Mouse (Mus musculus) stomach, embryonic 15.5 days (tissue): Measurements from ENCODE around the gene Nxt1. TPM values are rescaled to one million over a fixed set of nuclear protein-coding genes. Genes with fewer than 3 reads are reported as not detected.

Experiments used
- ATAC-seq: fragments of 200-750 bp; cut with Nextera tagmentation; 2 replicates; pipeline ENCODE4 v1.8.0; 2017; ENCODE audit warnings: low read depth, moderate number of reproducible peaks, moderate TSS enrichment; ENCODE audit not compliant: insufficient read depth, low FRiP score
- H3K27ac ChIP-seq: fragments of 300-500 bp; sonication (generic); 2 replicates; pipeline ENCODE4 v1.5.1; 2015; ENCODE audit warnings: mild to moderate bottlenecking, inconsistent platforms
- H3K27me3 ChIP-seq: fragments of 300-500 bp; sonication (generic); replicated peaks from 2 replicates; pipeline ENCODE4 v1.6.1; 2015; ENCODE audit warnings: inconsistent platforms
- H3K36me3 ChIP-seq: fragments of 300-500 bp; sonication (generic); 2 replicates; pipeline ENCODE4 v1.6.1; 2015; ENCODE audit warnings: inconsistent platforms
- H3K4me1 ChIP-seq: fragments of 300-500 bp; sonication (generic); 2 replicates; pipeline ENCODE4 v1.6.1; 2015; ENCODE audit warnings: inconsistent platforms
- H3K4me2 ChIP-seq: fragments of 300-500 bp; sonication (generic); 2 replicates; pipeline ENCODE4 v1.6.1; 2015; ENCODE audit warnings: mild to moderate bottlenecking, inconsistent platforms
- H3K4me3 ChIP-seq: fragments of 300-500 bp; sonication (generic); replicated peaks from 2 replicates; pipeline ENCODE4 v1.5.1; 2015; ENCODE audit warnings: inconsistent platforms
- H3K9ac ChIP-seq: fragments of 300-500 bp; sonication (generic); 2 replicates; pipeline ENCODE4 v1.6.1; 2015; ENCODE audit warnings: inconsistent platforms
- H3K9me3 ChIP-seq: fragments of 300-500 bp; sonication (generic); 2 replicates; pipeline ENCODE4 v1.6.1; 2016; ENCODE audit warnings: inconsistent platforms
- WGBS: fragments of 180-500 bp; shearing (Covaris S2); methylation state at CpG from one replicate; pipeline ENCODE4 v1.1.7; 2015; 5-methylcytosine and 5-hydroxymethylcytosine counted together
- polyA plus RNA-seq: library from polyadenylated mRNA; unstranded; fragments of >200 nt; fragmentation: Nextera tagmentation; extraction: Ambion mirVana; gene quantifications from 2 replicates; pipeline ENCODE4 v1.2.1, GENCODE M21; 2015

Nxt1 gene
- polyA plus RNA-seq, 1 experiment from 2014 or later, result 88.8 TPM

DNA sequence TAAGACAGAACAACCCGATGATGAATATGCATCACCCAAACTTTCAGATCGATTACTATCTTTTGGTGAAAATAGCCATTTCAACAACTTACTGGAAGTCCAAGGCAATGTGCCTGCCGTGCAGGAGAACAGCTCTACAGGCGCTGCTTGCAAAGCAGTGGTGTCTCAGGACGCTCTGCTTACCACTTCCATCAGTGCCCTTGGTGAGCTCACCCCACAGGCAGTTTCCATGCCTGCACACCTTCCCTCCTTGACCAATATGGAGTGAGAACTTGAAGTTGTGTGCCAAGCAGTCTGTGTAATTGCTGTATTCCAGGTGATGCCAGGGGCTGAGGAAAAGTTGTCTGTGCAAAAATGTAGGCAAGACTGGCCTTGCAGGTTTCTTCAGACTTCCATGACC, 18.4 kb downstream of the Nxt1 start:
- Histone ChIP-seq H3K9me3 (no peaks in the 10 kb centered on the region), H3K4me2 (no peak overlapping the region), H3K4me3 (no peak overlapping the region), H3K27ac (no peak overlapping the region), H3K4me1 (no peaks in the 10 kb centered on the region), H3K36me3 (peaks cover 32% of the 10 kb centered on the region), H3K9ac (no peak overlapping the region), H3K27me3 (no peaks in the 10 kb centered on the region)
- 91% methylated on average over 5 of the region's 5 CpGs for WGBS
- no peak for ATAC-seq

DNA sequence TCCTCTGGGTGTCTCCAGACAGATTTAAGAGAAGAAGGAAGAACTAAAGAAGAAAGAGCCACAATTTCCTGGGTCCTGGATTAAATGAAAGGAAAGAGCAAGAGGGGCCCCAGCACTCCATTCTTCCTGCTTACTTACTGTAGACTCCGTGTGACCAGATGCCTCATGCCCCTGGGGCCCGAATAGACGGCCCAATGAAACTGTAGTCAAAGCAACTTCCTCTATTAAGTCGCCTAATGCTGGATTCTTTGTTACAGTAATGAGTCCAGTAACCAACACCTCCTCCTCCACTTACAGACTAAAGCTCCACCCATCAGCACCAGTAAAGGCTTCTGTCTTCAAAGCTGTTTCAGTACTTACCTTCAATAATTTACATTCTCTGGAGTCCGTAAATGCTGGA, 26.2 kb downstream of the Nxt1 start:
- Histone ChIP-seq H3K4me2 (no peak overlapping the region), H3K4me3 (no peak overlapping the region), H3K36me3 (peaks cover 9% of the 10 kb centered on the region; the same call in 1 of the 2 replicates), H3K9me3 (no peaks in the 10 kb centered on the region), H3K27me3 (no peaks in the 10 kb centered on the region), H3K9ac (no peak overlapping the region), H3K4me1 (no peaks in the 10 kb centered on the region), H3K27ac (no peak overlapping the region)
- ATAC-seq, result no peak
- WGBS, result 83% methylated on average over 5 of the region's 5 CpGs

DNA sequence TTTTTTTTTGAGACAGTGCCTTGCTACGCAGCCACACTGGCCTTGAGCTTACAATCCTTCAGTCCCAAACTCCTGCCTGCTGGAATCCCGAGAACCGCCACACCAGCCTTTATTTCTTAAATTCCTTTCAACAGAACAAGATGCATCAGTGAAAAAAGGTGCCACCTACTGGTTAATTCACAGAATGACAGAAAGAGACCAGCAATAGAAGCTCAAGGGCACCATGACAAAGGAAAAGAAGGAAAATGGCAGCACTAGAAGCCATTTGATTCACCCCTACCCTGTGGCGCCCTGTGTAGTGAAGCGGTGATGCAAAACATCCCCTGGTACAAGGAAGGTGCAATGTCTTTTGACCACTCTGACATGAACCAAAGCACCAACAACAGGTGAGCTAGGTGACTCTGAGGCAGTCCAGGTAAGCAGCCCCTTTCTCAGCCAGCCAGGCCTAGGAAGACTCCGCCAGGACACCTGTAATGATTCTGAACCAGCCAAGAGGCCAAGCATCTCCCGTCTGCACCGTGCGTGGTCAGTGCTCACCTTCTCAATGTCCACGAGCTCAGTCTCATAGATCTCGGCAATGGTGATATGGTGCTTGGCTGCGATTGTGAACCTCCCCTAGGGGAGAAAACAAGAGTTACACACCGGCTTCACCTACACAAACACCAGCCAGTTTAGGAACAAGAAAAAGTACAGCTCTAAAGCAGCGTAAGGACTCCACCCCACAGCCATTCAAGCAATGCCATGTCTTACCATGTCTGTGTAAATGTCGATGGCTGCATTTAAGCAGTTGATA, 34.2 kb downstream of the Nxt1 start:
- H3K9ac ChIP-seq, result no peak overlapping the region
- no peak overlapping the region for H3K27ac ChIP-seq
- no peaks in the 10 kb centered on the region for H3K4me1 ChIP-seq
- H3K27me3 ChIP-seq, result no peaks in the 10 kb centered on the region
- no peak overlapping the region for H3K4me2 ChIP-seq
- WGBS, result 81% methylated on average over 15 of the region's 15 CpGs
- no peak for ATAC-seq
- no peaks in the 10 kb centered on the region for H3K36me3 ChIP-seq
- H3K9me3 ChIP-seq, result no peaks in the 10 kb centered on the region
- H3K4me3 ChIP-seq, result no peak overlapping the region

DNA sequence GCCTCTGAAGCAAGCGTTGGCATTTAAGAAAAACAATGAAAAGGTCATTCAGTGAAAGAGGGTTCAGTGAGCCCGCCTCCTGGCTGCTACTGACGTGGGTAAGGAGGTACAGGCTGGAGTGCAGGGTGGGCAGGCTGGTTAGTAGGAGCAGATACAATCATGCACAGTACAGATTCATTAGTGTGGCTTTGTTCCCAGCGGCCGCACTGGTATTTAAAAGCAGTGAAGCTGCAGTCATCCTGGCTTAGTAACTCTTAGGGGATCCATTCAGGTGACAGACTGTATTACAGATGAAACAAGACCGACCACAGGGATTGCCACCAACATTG, 34.8 kb downstream of the Nxt1 start:
- H3K27me3 ChIP-seq, result no peaks in the 10 kb centered on the region
- H3K9me3 ChIP-seq, result no peaks in the 10 kb centered on the region
- H3K36me3 ChIP-seq, result no peaks in the 10 kb centered on the region
- WGBS, result 77% methylated on average over 6 of the region's 6 CpGs
- no peak overlapping the region for H3K27ac ChIP-seq
- H3K4me2 ChIP-seq, result no peak overlapping the region
- H3K4me3 ChIP-seq, result no peak overlapping the region
- no peaks in the 10 kb centered on the region for H3K4me1 ChIP-seq
- no peak overlapping the region for H3K9ac ChIP-seq
- no peak for ATAC-seq

DNA sequence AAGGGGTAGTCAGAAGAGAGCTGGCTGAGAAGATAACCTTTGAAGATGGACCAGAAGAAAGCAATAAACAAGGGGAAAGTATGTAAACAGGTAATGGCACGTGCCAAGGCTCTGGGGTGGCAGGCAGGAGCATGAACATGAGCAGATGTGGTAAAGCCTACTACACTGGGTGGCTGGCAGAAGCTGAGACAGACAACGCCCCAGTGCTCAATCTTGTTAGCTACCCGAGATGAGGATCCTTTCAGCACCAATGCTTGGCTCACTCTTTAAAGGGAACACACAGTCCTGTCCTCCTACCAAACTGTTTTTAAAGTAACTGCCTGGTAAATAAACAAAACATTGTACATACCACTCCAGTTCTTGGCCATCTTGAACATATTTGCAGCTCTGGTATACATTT, 39.9 kb downstream of the Nxt1 start:
- Histone ChIP-seq H3K9me3 (no peaks in the 10 kb centered on the region), H3K27ac (no peak overlapping the region), H3K27me3 (no peaks in the 10 kb centered on the region), H3K4me3 (no peak overlapping the region), H3K9ac (no peak overlapping the region), H3K4me1 (no peaks in the 10 kb centered on the region), H3K4me2 (no peak overlapping the region), H3K36me3 (no peaks in the 10 kb centered on the region)
- 84% methylated on average over 3 of the region's 3 CpGs for WGBS
- no peak for ATAC-seq

DNA sequence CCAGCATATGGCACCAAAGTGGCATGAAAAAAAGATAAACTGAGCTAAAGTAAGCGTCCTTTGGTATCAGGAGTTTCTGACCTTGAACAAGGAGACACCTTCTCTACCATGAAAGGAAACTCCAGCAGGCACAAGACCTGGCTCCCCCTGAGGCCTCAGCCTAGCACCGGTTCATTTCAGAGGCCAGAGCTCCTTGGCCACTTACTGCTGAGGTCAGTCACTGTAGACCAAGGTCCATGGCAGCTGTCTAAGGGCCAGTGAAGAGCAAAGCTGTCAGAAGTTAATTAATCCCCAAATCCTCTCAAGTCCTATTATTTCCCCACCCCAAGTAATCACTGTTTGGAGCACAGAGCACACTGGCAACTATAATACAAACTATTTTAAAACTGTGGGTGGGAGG, 44.7 kb downstream of the Nxt1 start:
- H3K9me3 ChIP-seq, result no peaks in the 10 kb centered on the region
- ATAC-seq, result no peak
- WGBS, result 63% methylated on average over 2 of the region's 2 CpGs

DNA sequence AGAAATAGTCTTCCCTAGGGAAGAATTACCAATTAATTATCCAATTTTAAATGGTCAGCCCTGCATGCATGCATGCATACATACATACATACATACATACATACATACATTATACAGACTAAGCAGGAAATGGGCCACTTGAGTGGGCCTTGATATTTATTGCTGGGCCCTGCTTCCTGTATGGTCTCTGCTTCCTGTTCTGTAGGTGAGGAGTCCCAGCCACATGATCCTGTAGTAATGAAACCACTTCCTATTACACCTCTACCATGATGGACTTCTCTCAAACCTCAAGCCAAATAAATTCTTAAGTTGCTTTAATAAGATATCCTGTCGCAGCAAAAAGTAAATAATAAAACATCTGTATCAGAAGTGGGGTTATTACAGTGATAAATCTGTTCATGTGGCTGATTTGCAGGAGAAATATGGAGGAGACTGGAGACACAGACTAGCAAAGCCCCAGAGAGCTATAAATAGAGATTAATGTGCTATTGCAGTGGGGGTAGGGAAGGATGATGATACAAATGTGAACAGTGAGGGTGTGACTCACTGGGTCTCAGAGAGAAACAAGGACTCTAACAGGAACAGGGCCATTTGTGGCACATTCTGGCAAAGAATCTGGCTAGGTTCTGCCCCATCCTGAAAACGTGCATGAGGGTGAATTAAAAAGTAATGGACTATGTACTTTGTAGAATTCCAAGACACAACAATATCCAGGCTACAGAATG, 47.0 kb downstream of the Nxt1 start:
- Histone ChIP-seq H3K36me3 (no peaks in the 10 kb centered on the region), H3K4me2 (no peak overlapping the region), H3K4me3 (no peak overlapping the region), H3K4me1 (no peaks in the 10 kb centered on the region), H3K27me3 (no peaks in the 10 kb centered on the region), H3K9me3 (no peaks in the 10 kb centered on the region), H3K27ac (no peak overlapping the region), H3K9ac (no peak overlapping the region)
- WGBS, result 52% methylated on average over 2 of the region's 2 CpGs
- ATAC-seq, result no peak

More for the DNA sequence above, 44.7 kb downstream of the Nxt1 start:
- no peak overlapping the region for H3K4me2 ChIP-seq
- no peak overlapping the region for H3K9ac ChIP-seq
- H3K27me3 ChIP-seq, result no peaks in the 10 kb centered on the region
- H3K4me3 ChIP-seq, result no peak overlapping the region
- H3K27ac ChIP-seq, result no peak overlapping the region
- H3K36me3 ChIP-seq, result no peaks in the 10 kb centered on the region
- no peaks in the 10 kb centered on the region for H3K4me1 ChIP-seq

Other genes with a start within 250 kb of the Nxt1 start
- gene Cd93, start 229.0 kb upstream of the Nxt1 start, polyA plus RNA-seq, result 10.5 and 11.2 TPM in 2 replicates
- gene Gzf1, start 8.4 kb downstream of the Nxt1 start, polyA plus RNA-seq, result 17.1 and 17.5 TPM in 2 replicates
- 4.5 and 4.9 TPM in 2 replicates for gene Napb, start 59.9 kb downstream of the Nxt1 start, polyA plus RNA-seq
- gene Cstl1, start 77.8 kb downstream of the Nxt1 start, polyA plus RNA-seq, result not detected in 2 replicates
- gene Cst11, start 98.9 kb downstream of the Nxt1 start, polyA plus RNA-seq, result not detected in 2 replicates
- gene 8030411F24Rik, start 109.4 kb downstream of the Nxt1 start, polyA plus RNA-seq, result not detected in 2 replicates
- not detected in 2 replicates for gene Cst12, start 116.8 kb downstream of the Nxt1 start, polyA plus RNA-seq
- 0.85 and 1.5 TPM in 2 replicates for gene Cst8, start 126.2 kb downstream of the Nxt1 start, polyA plus RNA-seq
- not detected in 2 replicates for gene Cst13, start 147.5 kb downstream of the Nxt1 start, polyA plus RNA-seq
- gene Cst9, start 162.5 kb downstream of the Nxt1 start, polyA plus RNA-seq, result not detected in 2 replicates
- not detected in 2 replicates for gene 9230104L09Rik, start 192.4 kb downstream of the Nxt1 start, polyA plus RNA-seq
- gene Cst3, start 203.1 kb downstream of the Nxt1 start, polyA plus RNA-seq, result 456 and 486 TPM in 2 replicates